Mouse (Mus musculus) adrenal gland, postnatal 10 days (tissue): Measurements from ENCODE around the gene Rad51b. TPM values are rescaled to one million over a fixed set of nuclear protein-coding genes. Genes with fewer than 3 reads are reported as not detected.

Experiments
- DNase-seq: peaks from one replicate; pipeline ENCODE4 v3.0.0; 2021; ENCODE audit warnings: mixed read lengths
- total RNA-seq, 2 experiments: library from RNA; stranded (reverse); gene quantifications; 2 replicates each; pipeline ENCODE4 v1.2.3; 2021

The Rad51b gene
- total RNA-seq, 2 experiments from 2014 or later = 1.6 to 3.0 TPM

DNA sequence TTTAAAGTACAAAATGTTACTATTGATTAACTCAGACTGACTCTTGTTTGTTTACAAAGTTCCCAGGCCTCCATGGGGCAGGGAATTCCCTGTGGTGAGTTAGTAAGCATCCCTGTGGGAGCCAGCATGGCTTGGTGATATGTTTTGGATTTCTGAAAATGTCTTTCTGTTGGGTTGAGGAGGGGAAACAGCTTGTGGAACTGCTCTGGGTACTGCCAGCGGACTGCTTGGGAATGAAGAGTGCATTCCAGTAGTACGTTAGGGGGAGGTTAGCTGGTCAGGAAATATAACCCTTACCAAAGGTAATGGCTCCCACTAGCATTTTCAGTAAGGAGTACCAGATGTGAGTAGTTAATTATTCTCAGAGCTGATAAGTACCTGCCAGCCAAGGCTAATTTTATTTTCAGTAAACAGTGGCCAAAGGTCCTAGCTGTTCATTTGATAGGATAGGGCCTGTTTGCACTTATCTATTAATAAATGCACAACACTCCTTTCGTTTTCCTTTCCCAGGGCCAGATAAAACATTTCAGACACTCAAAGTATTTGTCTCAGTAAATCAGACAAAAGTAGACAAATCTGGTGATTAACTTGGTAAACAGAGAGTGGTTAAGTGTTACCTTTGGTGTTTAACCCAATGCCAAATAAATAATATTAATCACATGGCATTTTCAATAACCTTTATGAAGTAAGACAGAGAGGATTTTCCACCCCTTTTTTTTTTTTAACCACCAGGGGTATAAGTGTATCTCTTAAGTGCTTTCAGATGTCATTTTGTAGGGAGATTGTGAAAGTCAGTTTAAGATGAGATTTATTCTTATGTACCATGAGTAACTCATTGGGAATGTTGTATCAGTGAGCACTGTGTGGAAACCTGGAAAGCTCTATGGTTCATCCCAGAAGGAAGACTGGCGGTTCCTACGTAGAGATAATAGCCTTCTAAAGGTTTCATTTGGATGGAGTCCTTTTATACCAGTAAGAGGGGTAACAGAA is 235.0 kb downstream of the Rad51b start:
- no peak for DNase-seq

DNA sequence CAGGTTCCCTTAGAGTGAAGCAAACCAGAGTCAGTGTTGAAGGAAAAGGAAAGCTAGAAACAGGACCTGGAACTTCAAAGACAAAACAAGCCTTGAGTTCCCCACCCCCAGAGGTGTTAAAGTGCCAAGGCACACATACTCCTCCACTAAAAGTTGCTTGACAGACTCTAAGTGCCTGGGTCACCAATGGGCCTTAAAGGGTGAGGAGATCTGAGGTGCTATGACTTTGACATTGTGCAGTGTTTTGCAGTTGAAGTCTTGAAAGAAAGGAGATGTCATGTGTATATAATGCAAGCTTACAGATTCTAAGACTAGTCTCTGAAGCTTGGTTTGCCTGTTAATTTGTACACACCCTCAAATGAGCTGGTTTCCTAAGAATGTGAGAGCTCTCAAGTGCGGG is 237.7 kb downstream of the Rad51b start:
- no peak for DNase-seq

DNA sequence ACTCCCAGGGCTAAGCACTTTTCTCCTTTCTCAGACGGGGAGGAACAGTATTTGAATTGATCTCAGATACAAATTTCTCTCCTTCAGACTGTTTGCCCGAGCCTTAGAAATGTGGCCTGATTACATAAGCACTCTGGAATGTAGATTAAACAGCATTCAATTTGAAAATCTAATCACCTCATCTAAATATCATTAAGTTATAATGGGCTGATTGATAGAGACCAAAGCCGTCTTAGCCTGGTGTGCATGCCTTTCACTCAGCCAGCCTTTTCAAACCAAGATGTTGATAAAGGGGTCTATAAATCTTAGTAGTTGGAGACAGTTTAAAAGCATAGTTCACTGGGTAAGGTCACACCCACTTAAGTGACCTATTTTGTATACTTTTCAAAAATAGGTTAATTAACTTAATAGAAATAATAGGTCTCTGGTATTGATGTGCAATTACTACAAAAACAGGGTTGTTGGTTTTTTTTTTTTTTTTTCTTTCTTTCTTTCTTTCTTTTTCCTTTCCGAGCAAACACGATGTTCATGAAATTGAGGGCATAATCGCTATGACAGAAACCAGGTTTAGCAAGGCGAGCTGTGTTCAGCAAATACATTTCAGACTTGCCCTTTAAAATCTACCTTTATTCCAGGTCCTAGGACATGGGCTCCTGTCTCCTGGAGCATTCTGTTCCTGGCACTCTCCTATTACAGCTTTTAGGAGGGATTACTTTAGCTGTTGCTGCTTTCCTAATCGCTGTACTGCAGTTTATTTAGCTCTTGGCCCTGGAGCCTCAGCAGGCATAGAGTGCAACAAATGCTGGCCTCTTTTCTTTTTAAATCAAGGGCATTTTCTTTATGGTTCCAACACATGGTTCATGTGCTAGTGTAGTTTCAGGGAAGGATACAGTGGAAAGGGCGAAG is 238.7 kb downstream of the Rad51b start:
- no peak for DNase-seq

DNA sequence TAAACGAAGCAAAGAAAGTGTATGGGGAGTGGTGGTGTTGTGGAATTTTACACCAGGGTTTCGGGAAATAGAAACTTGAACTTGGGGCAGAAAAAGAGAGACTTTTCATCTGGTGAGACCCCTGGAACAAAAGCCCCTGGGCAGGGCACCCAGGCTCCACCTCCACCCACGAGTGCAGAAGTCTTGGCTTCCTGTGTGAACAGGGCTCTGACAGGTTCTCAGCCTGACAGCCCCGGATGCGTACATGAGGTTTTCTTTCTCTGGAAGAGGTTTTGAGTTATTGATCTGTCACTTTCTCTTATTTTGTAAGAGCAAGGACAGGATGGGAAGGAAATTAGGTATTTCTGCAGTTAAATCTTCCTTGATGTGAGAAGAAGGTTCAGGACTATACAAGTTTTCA is 243.1 kb downstream of the Rad51b start:
- no peak for DNase-seq

DNA sequence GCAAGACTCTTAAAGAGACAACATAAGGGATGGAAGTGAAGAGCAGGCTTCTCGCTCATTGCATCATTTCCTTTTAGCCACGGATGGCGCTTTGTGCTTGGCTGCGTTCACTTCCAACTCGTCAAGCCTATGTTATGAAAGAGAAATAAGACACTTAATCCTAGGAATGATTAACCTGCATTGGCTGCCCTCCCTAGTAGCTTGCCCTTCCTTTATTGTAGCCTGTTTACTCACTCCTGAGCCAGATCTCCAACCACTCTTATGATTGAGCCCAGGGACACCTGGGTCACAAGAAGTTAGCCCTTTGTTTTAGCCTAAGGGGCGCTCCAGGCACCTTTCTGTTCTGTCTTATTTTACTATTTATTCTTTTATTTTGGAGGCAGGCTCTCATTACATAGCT is 244.5 kb downstream of the Rad51b start:
- no peak for DNase-seq

DNA sequence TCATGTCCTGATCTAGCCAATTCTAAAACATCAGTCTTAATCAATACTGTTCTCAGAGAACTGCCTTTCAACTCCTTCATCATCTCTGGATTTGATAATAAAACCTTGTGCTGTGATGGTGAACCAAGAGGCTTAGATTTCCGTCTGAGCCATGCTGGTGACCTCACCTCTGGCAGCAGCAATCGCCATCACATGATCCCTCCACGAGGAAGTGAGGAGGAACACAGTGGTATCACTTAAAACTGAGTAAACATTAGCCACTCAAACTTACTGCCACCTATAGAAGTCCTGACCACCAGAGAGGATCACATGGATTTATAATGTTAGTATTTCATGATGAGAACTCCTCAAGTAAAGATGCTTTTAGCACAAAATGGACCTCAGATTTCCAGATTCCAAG is 248.0 kb downstream of the Rad51b start:
- DNase-seq = no peak

DNA sequence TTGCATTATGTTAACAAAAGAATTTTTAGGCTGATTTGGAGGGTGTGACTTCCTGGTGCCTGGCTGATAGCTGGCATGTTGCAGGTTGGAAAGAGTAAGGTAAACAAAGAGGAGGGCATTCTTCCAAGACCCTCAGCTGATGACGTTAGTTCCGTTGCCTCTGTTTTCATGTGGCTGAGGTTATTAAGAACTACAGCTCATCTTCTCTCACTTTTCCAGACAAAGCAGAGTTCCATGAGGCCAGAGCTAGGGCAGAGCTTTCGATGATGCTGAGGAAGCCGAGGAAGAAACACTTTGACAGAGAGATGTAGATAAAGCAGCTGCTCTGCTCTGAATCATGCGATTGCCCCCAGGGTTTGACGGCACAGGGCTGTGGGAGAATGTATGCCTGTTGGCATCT is 250.5 kb downstream of the Rad51b start:
- DNase-seq = no peak

DNA sequence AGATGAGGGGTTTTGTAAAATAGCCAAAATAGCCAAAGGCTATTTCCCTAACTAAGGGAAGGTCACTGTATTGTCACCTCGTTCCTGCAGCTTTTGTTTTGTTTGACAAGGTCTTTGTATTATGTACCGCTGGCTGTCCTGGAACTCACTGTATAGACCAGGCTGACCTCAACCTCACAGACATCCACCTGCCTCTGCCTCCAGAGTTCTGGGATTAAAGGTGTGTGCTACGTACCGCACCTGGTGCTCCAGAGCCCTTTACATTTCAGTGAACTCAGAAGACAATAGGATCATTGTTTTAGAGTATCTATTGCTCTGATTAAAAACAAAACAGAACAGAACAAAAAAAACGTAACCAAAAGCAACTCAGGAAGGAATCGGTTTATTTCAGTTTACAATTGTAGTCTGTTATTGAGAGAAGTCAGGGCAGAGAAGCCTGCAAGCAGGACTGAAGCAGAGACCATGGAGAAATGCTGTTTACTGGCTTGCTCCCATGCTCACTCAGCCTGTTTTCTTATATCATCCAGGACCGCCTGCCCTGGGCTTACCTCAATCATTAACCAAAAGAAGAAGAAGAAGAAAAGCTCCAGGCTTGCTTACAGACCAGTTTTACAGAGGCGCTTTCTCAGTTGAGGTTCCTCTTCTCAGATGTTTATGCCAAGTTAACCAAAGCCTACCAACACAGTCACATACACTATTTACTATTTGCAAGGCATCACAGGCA is 251.7 kb downstream of the Rad51b start:
- DNase-seq = no peak

DNA sequence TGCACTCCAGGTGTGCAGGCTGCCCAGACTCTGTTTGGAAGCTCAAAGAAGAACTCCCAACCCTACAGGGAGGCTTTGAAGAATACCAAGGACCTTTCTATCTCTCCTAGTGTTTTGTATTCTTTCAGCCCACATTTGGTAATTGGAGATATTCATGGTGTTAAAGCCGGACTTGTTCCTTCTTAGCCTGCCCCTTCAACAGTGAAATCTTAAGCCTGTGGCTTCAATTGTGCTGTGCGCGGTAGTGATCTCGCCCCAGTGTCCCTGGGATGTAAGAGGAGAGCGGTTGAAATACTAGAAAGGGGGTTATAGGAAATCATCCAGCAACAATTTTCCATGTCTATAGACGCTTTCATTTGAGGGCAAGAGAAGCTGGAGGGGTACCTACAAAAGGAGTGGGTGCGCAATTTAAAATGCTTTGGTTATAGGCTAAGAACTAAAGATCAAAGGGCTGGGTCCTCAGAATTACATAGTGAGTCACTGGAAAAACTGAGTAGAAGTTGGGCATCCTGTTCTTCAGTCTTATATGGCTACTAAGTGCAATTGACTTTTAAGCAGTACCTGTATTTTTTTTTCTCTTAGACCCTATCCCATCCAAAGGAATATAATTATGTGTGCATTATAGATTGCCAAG is 253.1 kb downstream of the Rad51b start:
- DNase-seq = no peak

DNA sequence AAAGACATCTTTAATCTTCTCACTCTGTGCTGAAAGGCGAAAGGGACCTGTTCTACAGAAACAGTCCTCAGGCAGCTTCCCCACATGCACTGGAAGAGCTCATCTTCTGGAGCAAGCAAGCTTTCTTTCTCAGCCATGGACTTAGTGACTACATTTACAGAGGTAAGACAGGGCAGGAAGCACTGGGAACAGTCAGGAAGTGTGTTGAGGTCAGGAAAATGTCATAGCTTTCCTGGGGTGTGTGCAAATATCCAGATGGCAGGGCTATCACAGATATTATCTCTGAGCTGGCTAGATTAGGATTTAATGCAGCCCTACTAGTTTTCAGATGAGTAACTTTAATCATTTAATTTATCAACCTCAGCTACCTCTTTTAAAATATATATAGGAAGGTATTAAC is 254.2 kb downstream of the Rad51b start:
- no peak for DNase-seq

DNA sequence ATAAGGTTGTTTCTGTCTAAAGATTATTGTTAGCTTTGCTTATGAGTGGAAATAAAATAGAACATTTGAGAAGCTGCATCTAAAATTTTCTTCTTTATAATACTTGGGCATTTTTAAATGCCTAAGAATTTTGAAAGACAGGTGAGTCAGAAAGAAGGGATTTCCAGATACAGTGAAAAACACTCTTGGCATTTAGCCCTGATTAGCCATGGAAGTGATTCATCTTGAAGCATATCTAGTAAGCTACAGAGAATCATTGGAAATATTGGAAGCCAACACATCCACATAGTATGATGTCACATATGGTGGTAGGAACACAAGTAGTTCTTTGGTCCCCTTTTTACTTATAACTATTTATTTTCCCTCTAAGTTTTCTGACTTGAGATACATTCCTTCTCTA is 256.0 kb downstream of the Rad51b start:
- no peak for DNase-seq

DNA sequence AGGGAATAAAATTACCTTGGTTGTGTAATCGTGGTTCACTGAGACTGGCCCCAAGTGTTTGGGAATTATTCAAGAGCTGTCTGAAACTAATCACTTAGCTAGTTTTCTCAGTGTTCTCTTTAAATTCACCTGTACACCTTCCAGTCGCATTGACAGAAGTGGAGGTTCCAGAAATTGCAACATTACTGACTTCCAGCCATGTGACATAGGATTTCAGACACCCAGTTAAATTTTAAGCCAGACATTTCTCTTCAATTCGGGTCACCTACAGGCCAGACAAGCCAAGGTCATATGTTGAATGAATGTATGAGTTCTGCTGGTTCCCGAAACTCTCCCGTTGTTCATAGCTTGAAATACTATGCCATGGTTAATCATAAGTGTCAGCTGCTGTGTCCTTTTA is 260.8 kb downstream of the Rad51b start:
- no peak for DNase-seq

DNA sequence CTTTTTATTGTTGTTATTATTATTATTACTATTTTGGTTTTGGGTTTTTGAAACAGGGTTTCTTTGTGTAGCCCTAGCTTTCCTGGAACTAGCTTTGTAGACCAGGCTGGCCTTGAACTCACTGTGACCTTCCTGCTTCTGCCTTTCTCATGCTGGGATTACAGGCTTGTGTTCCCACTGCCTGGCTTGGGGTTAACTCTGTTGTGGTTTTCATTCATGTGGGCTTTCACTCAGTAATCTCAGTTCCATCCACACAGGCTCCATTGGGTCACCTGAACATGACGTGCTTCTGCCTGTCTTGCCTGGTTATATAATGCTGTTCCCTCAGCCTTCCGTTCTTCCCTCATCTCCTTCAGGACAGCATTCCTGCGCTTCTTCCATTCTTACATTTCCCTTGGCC is 261.6 kb downstream of the Rad51b start:
- no peak for DNase-seq

DNA sequence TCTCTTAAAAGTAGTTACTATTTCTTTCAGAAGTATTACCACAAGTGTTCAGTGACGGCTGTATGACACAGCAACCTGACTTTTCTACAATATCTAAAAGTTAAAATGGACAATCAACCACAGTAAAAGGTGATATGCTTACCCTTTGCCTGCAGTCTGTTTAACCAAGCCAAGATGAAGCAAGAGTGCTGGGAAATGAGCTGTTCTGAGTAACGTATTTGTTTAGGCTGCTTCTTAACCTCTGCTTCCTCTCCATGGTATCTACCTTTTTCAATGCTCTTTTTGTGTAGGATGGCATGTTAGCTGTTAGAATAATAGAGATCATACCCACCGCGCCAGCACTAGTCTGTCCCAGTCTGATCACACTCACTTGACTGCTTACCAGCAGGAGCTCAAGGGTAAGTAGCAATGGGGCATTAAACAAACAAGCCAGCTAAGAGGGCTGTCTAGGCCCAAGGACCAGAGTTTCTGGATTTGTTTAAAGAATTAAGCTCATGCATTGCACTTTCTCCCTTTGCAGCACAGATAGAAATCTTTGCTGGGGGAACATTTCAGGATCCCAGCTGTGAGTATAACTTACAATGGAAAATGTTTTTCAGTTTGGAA is 262.4 kb downstream of the Rad51b start:
- no peak for DNase-seq

DNA sequence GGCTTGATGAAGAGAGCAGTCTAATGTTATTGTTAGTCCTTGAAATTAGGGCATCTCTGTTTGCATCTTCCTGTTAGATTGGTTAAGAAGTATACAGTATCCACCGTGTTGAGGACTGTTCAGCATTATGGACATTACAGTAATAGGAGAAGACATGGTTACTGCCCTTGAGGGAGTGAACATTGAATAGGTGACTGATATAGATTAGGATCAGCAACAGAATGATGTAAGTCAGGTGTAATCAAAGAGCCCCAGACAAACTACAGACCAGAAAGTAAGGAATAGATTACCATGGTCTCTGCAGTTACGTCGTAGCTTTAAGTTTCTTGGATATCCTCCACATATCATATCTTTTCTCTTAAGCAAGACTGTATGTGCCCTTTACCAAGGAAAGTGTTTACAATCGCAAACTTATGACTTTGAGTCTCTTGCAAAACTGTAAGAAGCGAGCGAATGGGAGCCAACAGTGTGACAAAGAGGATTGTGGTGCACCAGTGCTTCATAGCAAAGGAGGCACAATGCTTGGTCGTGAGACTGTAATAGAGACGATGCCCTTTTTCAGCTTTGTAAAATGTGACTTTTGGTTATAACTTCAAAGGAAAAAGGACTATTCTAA is 263.1 kb downstream of the Rad51b start:
- no peak for DNase-seq

DNA sequence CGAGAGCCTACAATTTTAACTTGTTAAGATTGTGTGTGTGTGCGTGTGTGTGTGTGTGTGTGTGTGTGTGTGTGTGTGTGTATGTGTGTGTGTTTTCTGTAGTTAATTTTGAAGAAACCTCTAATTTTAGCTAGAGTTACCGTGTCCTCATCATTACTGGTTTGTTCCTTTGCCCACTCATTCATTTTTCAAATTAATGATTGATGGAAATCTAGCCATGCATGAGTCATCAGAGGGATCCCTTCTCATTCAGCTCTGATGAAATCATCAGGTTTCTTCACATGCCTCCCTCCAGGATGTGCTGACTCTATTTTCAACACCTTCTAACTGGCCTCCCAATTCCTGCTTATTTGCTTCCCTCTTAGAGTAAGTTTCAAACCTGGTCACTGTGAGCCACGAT is 263.8 kb downstream of the Rad51b start:
- DNase-seq = no peak

DNA sequence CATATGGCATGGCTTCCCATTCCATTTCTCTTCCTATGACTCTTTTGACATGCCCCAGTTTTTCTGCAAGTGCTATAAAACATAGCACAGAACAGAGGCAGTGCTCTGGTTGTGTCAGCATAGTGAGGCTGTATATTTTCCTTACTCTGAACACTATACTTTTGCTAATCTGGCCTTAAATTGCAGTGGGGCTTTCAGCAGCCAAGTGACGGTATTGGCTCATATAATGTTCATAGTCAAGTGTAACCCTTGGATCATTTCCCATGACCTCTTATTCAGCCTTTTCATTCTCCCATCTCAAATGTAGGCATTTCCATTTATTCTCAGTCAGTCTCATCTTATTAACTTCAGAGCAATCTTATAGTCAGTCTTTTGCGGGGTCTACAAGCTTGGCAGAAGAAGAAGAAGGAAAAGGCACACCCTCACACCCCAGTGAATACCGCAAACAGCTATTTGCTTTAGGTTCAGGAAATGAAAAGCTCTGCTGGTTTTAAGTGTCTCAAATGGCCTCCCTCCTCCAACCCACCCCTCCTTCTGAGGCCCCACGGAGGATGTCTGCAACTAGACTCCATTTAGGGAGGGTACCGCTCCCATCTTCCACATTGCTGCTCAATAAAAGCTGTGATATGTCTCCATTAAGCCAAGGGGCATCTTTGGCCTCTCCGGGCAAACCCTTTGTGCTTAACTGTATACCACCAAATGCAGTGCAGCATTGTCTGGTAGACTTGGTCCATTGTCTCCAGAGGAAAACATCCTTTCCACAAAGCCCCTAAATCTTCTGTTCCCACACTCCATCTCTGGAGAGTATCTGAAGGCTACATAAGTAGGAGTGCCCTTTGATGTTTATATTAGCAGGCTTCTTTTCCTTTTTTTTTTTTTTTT is 277.3 kb downstream of the Rad51b start:
- DNase-seq = no peak

DNA sequence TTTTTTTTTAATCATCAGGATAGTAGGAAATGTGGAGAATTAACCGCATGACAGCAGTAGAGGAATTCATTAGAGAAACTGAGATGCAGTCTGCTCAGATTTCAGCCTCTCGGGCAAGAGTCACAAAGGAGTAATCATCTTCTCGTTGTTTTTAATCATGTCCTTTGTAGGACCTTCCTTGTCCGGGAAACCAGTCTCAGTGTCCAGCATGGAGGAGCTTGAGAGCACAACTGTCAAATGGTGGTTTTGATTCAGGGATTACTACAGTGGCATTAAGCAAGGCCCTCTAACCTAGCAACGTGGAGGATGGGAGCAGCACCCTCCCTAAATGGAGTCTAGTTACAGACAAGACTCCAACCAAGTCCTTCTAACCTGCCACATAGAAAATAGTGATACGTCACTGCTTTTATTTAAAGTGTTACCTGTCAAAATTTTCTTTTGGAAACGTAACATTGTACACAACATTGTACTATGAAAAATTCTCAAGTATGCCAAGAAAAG is 278.0 kb downstream of the Rad51b start:
- DNase-seq = no peak

DNA sequence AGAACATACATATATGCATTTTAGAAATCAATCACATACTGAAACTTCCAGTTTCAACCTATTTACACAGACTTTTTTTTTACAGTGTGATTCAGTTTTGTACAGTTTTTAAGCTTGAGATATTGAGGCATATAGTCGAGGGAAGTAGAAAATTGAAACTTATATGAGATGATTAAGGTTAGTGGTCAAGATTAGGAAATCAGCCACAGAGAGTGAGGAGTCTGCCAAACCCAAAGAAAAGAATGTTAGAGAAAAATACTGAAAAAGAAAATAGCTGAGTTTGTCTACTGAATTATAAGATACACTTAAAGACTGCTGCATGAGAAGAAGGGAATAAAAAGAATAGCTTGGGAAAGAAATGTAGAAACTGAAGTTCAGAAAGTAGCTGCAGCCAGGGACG is 280.4 kb downstream of the Rad51b start:
- no peak for DNase-seq
